Mouse (Mus musculus): Measurements from ENCODE around the gene Tead1. TPM values are rescaled to one million over a fixed set of nuclear protein-coding genes. Genes with fewer than 3 reads are reported as not detected.

Gene Tead1
- polyA plus RNA-seq, 1 experiment from 2014 or later: 32.3 TPM

DNA sequence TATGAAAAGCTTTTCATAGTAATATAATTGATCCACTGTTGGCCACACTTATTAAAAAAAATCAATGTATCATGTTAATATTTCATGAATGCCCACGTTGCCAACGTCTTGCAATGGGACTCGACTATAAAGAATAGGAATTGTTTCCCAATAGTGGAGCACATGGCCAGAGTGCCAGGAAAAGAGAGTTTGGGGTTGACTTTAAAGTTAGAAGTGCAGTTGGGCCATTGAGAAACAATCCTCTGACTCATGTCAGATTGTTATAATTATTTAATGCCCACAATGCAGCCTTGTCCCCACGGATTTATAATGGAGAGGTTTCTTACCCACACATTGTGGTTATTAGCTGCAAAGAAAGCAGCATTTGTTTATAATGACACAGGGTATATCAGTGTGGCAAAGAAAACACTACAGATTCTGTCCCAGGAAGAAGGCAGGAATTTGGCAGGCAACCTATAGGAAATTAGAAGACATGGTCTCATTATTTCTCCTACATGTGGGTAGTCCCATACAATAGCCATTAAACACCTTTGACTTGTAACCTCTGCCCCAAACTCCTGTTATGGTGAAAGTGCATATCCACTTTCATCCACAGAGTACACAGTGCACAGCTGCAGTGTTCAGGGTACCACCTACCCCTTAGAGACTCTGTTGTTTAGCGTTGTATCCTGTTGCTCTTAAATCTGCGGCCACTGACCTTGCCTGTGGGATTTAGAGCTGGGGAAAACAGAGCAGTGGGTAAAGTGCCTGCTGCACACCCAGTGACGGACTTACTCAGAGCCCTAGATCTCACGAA, 118.6 kb downstream of the Tead1 start:
- H3K9me3 ChIP-seq (replicated peaks): no peaks in the 10 kb centered on the region
- 83% methylated on average over 8 of the region's 8 CpGs for WGBS
- H3K4me3 ChIP-seq: no peak overlapping the region
- H3K4me1 ChIP-seq (replicated peaks): peaks cover 49% of the 10 kb centered on the region
- ATAC-seq (replicated peaks; ENCODE audit: insufficient number of reproducible peaks, insufficient read depth, low FRiP score, low read depth): no peak
- H3K9ac ChIP-seq: no peak overlapping the region
- H3K4me2 ChIP-seq: no peak overlapping the region
- H3K36me3 ChIP-seq: no peaks in the 10 kb centered on the region
- no peaks in the 10 kb centered on the region for H3K27me3 ChIP-seq
- no peak overlapping the region for H3K27ac ChIP-seq

DNA sequence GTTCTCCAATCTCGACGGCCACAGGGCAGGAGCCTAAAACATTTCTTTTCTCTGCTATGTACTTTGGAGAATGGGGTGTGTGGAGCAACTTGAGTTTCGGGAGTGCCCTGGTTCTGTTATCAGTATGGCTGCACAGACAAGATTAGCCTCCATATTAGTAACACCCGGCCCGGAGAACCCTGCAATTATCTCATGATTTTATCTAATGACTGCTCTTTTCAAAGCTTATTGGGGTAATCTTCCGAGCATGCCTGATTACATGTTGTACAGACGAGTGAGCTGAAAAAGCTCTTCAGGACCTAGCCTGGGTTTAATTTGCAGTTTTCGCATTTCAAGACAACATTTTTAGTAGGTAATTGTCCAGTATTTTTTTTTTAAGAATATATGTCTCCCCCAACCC, 122.6 kb downstream of the Tead1 start:
- ATAC-seq (replicated peaks; ENCODE audit: insufficient number of reproducible peaks, insufficient read depth, low FRiP score, low read depth): no peak
- H3K36me3 ChIP-seq: no peaks in the 10 kb centered on the region
- WGBS: 45% methylated on average over 8 of the region's 8 CpGs
- no peaks in the 10 kb centered on the region for H3K27me3 ChIP-seq
- H3K27ac ChIP-seq: no peak overlapping the region
- no peak overlapping the region for H3K4me3 ChIP-seq
- peaks cover 42% of the 10 kb centered on the region for H3K4me1 ChIP-seq (replicated peaks)
- no peak overlapping the region for H3K4me2 ChIP-seq
- H3K9me3 ChIP-seq (replicated peaks): no peaks in the 10 kb centered on the region
- H3K9ac ChIP-seq: no peak overlapping the region

DNA sequence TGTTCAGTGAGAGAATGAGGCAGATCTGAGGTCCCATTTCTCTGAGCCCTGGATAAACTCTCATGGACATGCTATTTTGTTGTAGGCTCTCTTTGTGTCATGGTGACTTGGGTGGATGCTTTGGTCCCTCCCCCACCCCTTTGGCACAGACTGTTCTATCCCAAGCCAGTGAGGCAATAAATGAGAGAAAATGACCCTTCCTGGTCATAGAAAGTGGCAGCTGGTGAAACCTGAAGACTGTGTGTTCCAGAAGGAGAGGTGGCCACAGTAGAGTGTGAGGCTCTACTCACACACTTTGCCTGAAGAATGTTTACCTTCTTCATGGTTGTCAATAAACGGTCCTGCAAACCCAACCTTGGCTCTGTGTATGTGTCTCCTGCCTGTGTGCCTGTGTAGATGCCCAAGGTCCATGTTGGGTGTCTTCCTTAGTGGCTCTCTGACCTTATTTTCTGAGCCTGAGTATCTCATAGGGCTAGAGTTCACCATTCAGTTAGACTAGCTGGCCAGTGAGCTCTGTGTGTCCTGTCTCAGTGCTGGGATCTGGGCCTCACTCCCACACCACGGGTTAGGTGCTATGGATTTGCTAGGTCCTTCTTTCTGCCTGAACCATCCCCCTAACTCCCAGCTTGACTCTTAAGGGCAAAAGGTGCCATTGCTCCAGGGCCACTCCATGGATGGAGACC, 127.7 kb downstream of the Tead1 start:
- Histone ChIP-seq H3K9ac (0 out of 2 replicates have a peak overlapping the region, but pooled peaks have one; percentile 6), H3K9me3 (replicated peaks) (no peaks in the 10 kb centered on the region), H3K36me3 (no peaks in the 10 kb centered on the region), H3K27me3 (no peaks in the 10 kb centered on the region), H3K27ac (peak overlapping the region; percentile 77), H3K4me1 (replicated peaks) (peaks cover 54% of the 10 kb centered on the region), H3K4me3 (peak overlapping the region; percentile 36), H3K4me2 (peak overlapping the region; percentile 56)
- WGBS: 40% methylated on average over 2 of the region's 2 CpGs
- no peak for ATAC-seq (replicated peaks; ENCODE audit: insufficient number of reproducible peaks, insufficient read depth, low FRiP score, low read depth)

- WGBS: 4% methylated on average over 6 of the region's 6 CpGs
- H3K4me1 ChIP-seq (replicated peaks): peaks cover 49% of the 10 kb centered on the region
- H3K27me3 ChIP-seq: no peaks in the 10 kb centered on the region
- ATAC-seq (replicated peaks; ENCODE audit: insufficient number of reproducible peaks, insufficient read depth, low FRiP score, low read depth): no peak; the same call in 1 of the 2 replicates
- H3K27ac ChIP-seq: peak overlapping the region; percentile 77
- H3K9ac ChIP-seq: 0 out of 2 replicates have a peak overlapping the region, but pooled peaks have one; percentile 6
- no peaks in the 10 kb centered on the region for H3K9me3 ChIP-seq (replicated peaks)
- H3K4me2 ChIP-seq: peak overlapping the region; percentile 56
- H3K4me3 ChIP-seq: peak overlapping the region; percentile 36
- H3K36me3 ChIP-seq: no peaks in the 10 kb centered on the region
Observed at GRCm38 (mm10) chr7:112807401-112807751, 128.3 kb downstream of the Tead1 start.

DNA sequence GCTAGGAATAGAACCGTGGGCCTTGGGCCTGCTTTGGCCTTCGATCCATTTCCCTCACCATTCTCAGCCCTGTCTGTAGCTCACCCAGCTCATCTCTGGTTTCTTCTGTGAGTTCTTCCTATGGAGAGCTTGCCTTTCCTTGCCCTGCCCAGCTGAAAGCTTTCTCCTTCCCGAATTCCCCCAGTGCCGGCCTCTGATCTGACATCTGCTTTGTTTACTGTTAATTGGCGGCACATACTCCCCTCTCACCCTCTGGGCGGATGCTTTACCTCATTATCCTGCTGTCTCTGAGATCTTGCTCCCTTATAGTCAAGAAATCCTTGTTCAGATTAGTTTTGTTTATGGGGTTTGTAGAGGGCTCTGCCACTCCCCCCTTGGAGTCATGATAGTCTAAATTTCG, 131.6 kb downstream of the Tead1 start:
- WGBS: 52% methylated on average over 7 of the region's 7 CpGs
- no peak for ATAC-seq (replicated peaks; ENCODE audit: insufficient number of reproducible peaks, insufficient read depth, low FRiP score, low read depth)
- no peak overlapping the region for H3K9ac ChIP-seq
- no peak overlapping the region for H3K4me2 ChIP-seq
- H3K27me3 ChIP-seq: no peaks in the 10 kb centered on the region
- peaks cover 39% of the 10 kb centered on the region for H3K4me1 ChIP-seq (replicated peaks)
- no peaks in the 10 kb centered on the region for H3K36me3 ChIP-seq
- no peaks in the 10 kb centered on the region for H3K9me3 ChIP-seq (replicated peaks)
- H3K4me3 ChIP-seq: no peak overlapping the region
- H3K27ac ChIP-seq: no peak overlapping the region

DNA sequence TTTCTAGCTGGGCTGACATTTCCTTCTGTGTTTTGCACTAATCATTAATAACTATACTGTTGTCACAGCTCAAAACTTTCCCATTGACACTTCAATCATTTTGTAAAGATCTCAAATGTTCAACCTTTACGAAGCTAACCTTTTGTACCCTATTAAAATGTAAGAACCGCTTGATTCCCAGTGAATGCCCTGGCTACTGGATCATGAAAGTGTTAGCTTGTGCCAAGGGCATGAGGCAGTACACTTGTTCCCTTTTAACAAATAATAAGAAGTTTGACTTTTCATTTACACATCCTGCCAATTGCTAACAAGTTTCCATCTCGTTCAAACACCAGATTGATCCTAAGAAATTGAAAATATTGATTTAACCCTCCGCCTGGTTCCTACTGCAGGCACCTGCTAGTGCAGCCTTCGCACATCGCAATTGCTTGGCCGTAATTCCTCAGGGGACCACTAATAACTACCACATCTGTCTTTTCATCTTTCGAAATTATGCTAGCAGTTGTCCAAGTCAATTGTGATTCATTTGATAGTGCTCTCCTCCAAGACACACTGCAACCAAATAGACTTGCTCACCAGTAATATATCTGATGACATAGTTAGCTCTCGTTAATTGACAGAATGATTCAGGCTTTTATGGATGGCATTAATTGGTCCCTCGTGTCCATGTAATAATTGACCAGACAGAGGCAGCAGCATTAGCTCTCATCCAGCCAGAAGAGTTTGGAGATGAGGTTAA, 133.1 kb downstream of the Tead1 start:
- no peaks in the 10 kb centered on the region for H3K36me3 ChIP-seq
- 89% methylated on average over 10 of the region's 10 CpGs for whole genome bisulfite sequencing
- ATAC-seq (replicated peaks; ENCODE audit: insufficient number of reproducible peaks, insufficient read depth, low FRiP score, low read depth): no peak
- H3K4me3 ChIP-seq: no peak overlapping the region
- no peak overlapping the region for H3K4me2 ChIP-seq
- H3K9ac ChIP-seq: no peak overlapping the region
- no peaks in the 10 kb centered on the region for H3K9me3 ChIP-seq (replicated peaks)
- H3K27ac ChIP-seq: no peak overlapping the region
- no peaks in the 10 kb centered on the region for H3K27me3 ChIP-seq
- peaks cover 30% of the 10 kb centered on the region for H3K4me1 ChIP-seq (replicated peaks)

DNA sequence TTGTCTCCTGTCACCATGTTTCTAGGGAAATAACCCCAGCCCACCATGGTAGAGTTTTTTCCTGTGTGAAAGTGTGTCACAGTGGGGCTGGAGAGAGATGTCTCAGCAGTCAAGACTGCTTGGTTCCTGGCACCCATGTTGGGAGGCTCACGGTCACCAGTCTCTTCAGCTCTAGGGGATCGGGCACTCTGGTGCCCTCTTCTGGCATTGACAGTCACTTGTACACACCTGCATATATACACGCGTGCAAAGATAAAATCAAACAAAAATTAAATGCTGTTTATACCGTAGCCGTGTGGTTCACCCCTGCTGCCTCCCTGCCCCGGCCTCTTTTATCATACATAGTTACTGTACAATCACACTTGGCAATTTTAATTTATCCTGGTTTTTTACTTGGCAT, 134.0 kb downstream of the Tead1 start:
- 95% methylated on average over 7 of the region's 7 CpGs for WGBS

DNA sequence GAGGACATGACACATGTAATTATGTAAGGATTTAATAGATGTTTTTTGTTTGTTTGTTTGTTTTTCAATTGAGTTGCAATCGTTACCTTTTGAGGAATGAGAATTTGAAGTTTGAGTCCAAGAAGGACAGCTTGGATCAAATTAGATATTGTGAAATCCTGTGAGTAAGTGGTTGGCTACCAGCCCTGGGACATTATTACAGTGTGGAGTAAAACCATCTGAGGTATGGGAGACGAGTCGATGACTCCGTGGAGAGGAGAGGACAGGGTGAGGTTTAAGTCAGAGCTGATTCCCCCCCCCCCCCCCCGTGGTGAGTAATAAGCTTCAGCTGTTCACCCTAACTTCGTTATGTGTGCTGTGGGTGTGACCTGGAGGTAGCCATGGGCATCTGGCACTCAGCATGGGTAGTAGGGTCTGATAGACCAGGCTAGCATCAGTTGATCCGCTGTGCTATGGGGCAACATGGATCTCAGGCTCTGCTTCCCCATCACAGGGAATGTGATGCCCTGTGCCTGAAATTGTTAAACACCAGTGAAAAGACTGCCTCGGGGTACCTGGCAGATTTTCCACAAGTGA, 134.7 kb downstream of the Tead1 start:
- Histone ChIP-seq H3K4me3 (no peak overlapping the region), H3K27me3 (no peaks in the 10 kb centered on the region), H3K27ac (no peak overlapping the region), H3K9me3 (replicated peaks) (no peaks in the 10 kb centered on the region), H3K4me2 (no peak overlapping the region), H3K4me1 (replicated peaks) (peaks cover 24% of the 10 kb centered on the region), H3K36me3 (no peaks in the 10 kb centered on the region), H3K9ac (no peak overlapping the region)
- 76% methylated on average over 8 of the region's 8 CpGs for WGBS
- ATAC-seq (replicated peaks; ENCODE audit: insufficient number of reproducible peaks, insufficient read depth, low FRiP score, low read depth): no peak

More for the DNA sequence above, 134.0 kb downstream of the Tead1 start:
- Histone ChIP-seq H3K36me3 (no peaks in the 10 kb centered on the region), H3K27me3 (no peaks in the 10 kb centered on the region), H3K4me3 (no peak overlapping the region), H3K9ac (no peak overlapping the region), H3K4me2 (no peak overlapping the region), H3K27ac (no peak overlapping the region), H3K4me1 (replicated peaks) (peaks cover 24% of the 10 kb centered on the region), H3K9me3 (replicated peaks) (no peaks in the 10 kb centered on the region)
- ATAC-seq (replicated peaks; ENCODE audit: insufficient number of reproducible peaks, insufficient read depth, low FRiP score, low read depth): no peak

- Histone ChIP-seq H3K9ac (no peak overlapping the region), H3K9me3 (replicated peaks) (no peaks in the 10 kb centered on the region), H3K36me3 (no peaks in the 10 kb centered on the region), H3K4me1 (replicated peaks) (peaks cover 26% of the 10 kb centered on the region), H3K4me2 (no peak overlapping the region), H3K27ac (0 out of 2 replicates have a peak overlapping the region, but pooled peaks have one; percentile 17), H3K4me3 (no peak overlapping the region), H3K27me3 (no peaks in the 10 kb centered on the region)
- 59% methylated on average over 5 of the region's 5 CpGs for WGBS
- no peak for ATAC-seq (replicated peaks; ENCODE audit: insufficient number of reproducible peaks, insufficient read depth, low FRiP score, low read depth)
Observed at GRCm38 (mm10) chr7:112816016-112816415, 136.9 kb downstream of the Tead1 start.

GRCm38 (mm10) chr7:112819833-112820232, 140.7 kb downstream of the Tead1 start:
- Histone ChIP-seq H3K4me1 (replicated peaks) (peaks cover 62% of the 10 kb centered on the region), H3K36me3 (no peaks in the 10 kb centered on the region), H3K9ac (no peak overlapping the region), H3K27me3 (no peaks in the 10 kb centered on the region), H3K9me3 (replicated peaks) (no peaks in the 10 kb centered on the region), H3K27ac (no peak overlapping the region), H3K4me3 (no peak overlapping the region), H3K4me2 (no peak overlapping the region)
- ATAC-seq (replicated peaks; ENCODE audit: insufficient number of reproducible peaks, insufficient read depth, low FRiP score, low read depth): no peak
- 53% methylated on average over 4 of the region's 4 CpGs for WGBS

- Histone ChIP-seq H3K9ac (no peak overlapping the region), H3K27me3 (no peaks in the 10 kb centered on the region), H3K4me2 (peak overlapping the region; percentile 32), H3K9me3 (replicated peaks) (no peaks in the 10 kb centered on the region), H3K27ac (peak overlapping the region; percentile 60), H3K4me3 (no peak overlapping the region), H3K36me3 (no peaks in the 10 kb centered on the region), H3K4me1 (replicated peaks) (peaks cover 83% of the 10 kb centered on the region)
- no peak for ATAC-seq (replicated peaks; ENCODE audit: insufficient number of reproducible peaks, insufficient read depth, low FRiP score, low read depth)
- 30% methylated on average over 5 of the region's 5 CpGs for WGBS
Observed at GRCm38 (mm10) chr7:112822879-112823278, 143.8 kb downstream of the Tead1 start.
